Mouse (Mus musculus) thymus, adult 2 months (tissue): Measurements from ENCODE around the gene Ctdsp1.

Experiments used
- CTCF ChIP-seq: fragments of 200-500 bp; IDR thresholded peaks from 2 replicates; pipeline ENCODE4 v1.5.1; 2012; ENCODE audit warnings: mild to moderate bottlenecking, control low read depth, low read length, moderate library complexity, borderline replicate concordance; ENCODE audit not compliant: control insufficient read depth, poor library complexity, insufficient read depth; ENCODE audit errors: extremely low read depth
- POLR2A ChIP-seq: fragments of 200-500 bp; IDR thresholded peaks from 2 replicates; pipeline ENCODE4 v1.6.1; 2012; ENCODE audit warnings: mild to moderate bottlenecking, low read length, control low read depth, moderate library complexity; ENCODE audit not compliant: control insufficient read depth, poor library complexity, insufficient read depth; ENCODE audit errors: extremely low read depth

GRCm38 (mm10) chr1:74393697-74394096 lies 2.4 kb downstream of the Ctdsp1 start:
- TF ChIP-seq POLR2A (no peak), CTCF (no peak)
